Mouse (Mus musculus): ENCODE results near the gene Ceacam14. TPM values are rescaled to one million over a fixed set of nuclear protein-coding genes. Genes with fewer than 3 reads are reported as not detected.

The Ceacam14 gene
- not detected in 2 replicates for polyA plus RNA-seq (2012)

GRCm38 (mm10) chr7:17812333-17812732 lies at the start of gene Ceacam14:
Gene Ceacam14 (plus strand): TSS chr7:17812633.
- H3K4me1 ChIP-seq (ENCODE audit: control insufficient read depth): no peaks in the 10 kb centered on the region
- peaks cover 4% of the 10 kb centered on the region; the same call in 1 of the 2 replicates for H3K9me3 ChIP-seq (ENCODE audit: control insufficient read depth, low read length)
- TF ChIP-seq TAL1 (IDR thresholded peaks at IDR 0.05; ENCODE audit: low read length) (no peak), GATA1 (IDR thresholded peaks at IDR 0.05; ENCODE audit: low read length) (no peak)
- no peak within 1 kb of the TSS for H3K4me3 ChIP-seq (replicated peaks)
- no peaks in the 10 kb centered on the region for H3K27me3 ChIP-seq (ENCODE audit: control insufficient read depth)
- H3K36me3 ChIP-seq (ENCODE audit: control insufficient read depth): no peaks in the 10 kb centered on the region

Other genes with a start within 250 kb of the Ceacam14 start
- gene Ceacam5, start 99.4 kb upstream of the Ceacam14 start, polyA plus RNA-seq (2012): not detected in 2 replicates
- gene Gm5155, start 59.1 kb downstream of the Ceacam14 start, polyA plus RNA-seq (2012): not detected in 2 replicates
- not detected in 2 replicates for gene Ceacam11, start 159.5 kb downstream of the Ceacam14 start, polyA plus RNA-seq (2012)
- gene Ceacam13, start 197.3 kb downstream of the Ceacam14 start, polyA plus RNA-seq (2012): 0.04 TPM in 1 of 2 replicates, not detected in the other